Mouse (Mus musculus) spleen, adult 2 months (tissue): ENCODE measurements around the gene Brd3os. TPM values are rescaled to one million over a fixed set of nuclear protein-coding genes. Genes with fewer than 3 reads are reported as not detected.
A peak's percentile ranks its signal among the peaks of the same experiment; 100 is the strongest.

Experiments used
- DNase-seq, 2 experiments: peaks; one replicate each; pipeline versions ENCODE4 v3.0.0 to v3.0.0-alpha.2; 2012 to 2021; ENCODE audit warnings: low spot score in 2 of 2, low read depth in 1 of 2
- H3K27ac ChIP-seq: fragments of 200-500 bp; 2 replicates; pipeline ENCODE4 v1.5.1; 2012; ENCODE audit warnings: low read length, inconsistent platforms; ENCODE audit not compliant: insufficient read depth
- H3K27me3 ChIP-seq: fragments of 200-500 bp; 2 replicates; pipeline ENCODE4 v1.6.1; 2012; ENCODE audit warnings: mild to moderate bottlenecking, moderate library complexity, low read length, inconsistent platforms; ENCODE audit not compliant: control insufficient read depth, insufficient read depth
- H3K36me3 ChIP-seq: fragments of 200-500 bp; 2 replicates; pipeline ENCODE4 v1.6.1; 2012; ENCODE audit warnings: mild to moderate bottlenecking, low read length, inconsistent platforms; ENCODE audit not compliant: control insufficient read depth, insufficient read depth
- H3K4me1 ChIP-seq: fragments of 200-500 bp; 2 replicates; pipeline ENCODE4 v1.6.1; 2011; ENCODE audit warnings: inconsistent platforms; ENCODE audit not compliant: control insufficient read depth, insufficient read depth, insufficient read length
- H3K4me3 ChIP-seq: fragments of 200-500 bp; 2 replicates; pipeline ENCODE4 v1.5.1; 2011; ENCODE audit warnings: mild to moderate bottlenecking, inconsistent platforms; ENCODE audit not compliant: insufficient read depth, insufficient read length; ENCODE audit errors: extremely low read depth
- CTCF ChIP-seq: fragments of 200-500 bp; IDR thresholded peaks from 2 replicates; pipeline ENCODE4 v1.5.1; 2011; ENCODE audit warnings: mild to moderate bottlenecking, inconsistent platforms; ENCODE audit not compliant: insufficient read depth, insufficient read length, insufficient replicate concordance; ENCODE audit errors: extremely low read depth
- POLR2A ChIP-seq: fragments of 200-500 bp; IDR thresholded peaks from 2 replicates; pipeline ENCODE4 v1.6.1; 2011; ENCODE audit warnings: low read depth, low read length, inconsistent platforms
- WGBS: fragments of 180-500 bp; shearing (Covaris S2); methylation state at CpG from one replicate; pipeline ENCODE4 v1.1.7; 2018; 5-methylcytosine and 5-hydroxymethylcytosine counted together
- polyA plus RNA-seq: library from polyadenylated mRNA; depleted of rRNA; stranded (reverse); fragments of >200 nt; gene quantifications from 2 replicates; pipeline ENCODE4 v1.2.3, GENCODE M21; 2012

The Brd3os gene
- polyA plus RNA-seq, 1 experiment, result 1.8 TPM

- no peaks in the 10 kb centered on the region for H3K36me3 ChIP-seq
- no peak for DNase-seq
- no peak overlapping the region for H3K27ac ChIP-seq
- TF ChIP-seq CTCF, result no peak
- no peak for TF ChIP-seq POLR2A
- H3K4me1 ChIP-seq, result peaks cover 16% of the 10 kb centered on the region
- H3K27me3 ChIP-seq, result peaks cover 2% of the 10 kb centered on the region; the same call in 1 of the 2 replicates
- 87% methylated on average over 7 of the region's 7 CpGs for WGBS
- no peak overlapping the region for H3K4me3 ChIP-seq
Measured at GRCm38 (mm10) chr2:27430621-27431020, 11.5 kb upstream of the Brd3os start.

DNA sequence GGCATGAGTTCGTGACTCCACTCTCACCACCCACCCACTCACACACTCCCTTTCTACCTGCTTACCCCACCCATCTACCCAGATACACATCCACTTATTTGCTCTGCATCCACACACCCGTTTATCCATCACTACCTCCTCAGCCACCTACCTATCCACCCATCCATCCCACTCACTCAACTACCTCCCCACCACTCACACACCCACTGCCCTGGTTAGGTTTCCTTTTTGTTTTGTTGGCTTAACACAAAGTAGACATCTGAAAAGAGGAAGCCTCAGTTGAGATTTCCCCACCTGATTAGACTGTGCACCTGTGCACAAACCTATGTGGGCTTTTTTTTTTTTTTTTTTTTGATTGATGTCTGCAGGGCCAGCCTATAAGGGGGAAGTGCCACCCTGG, 9.5 kb upstream of the Brd3os start:
- 30% methylated on average over 2 of the region's 2 CpGs for WGBS
- H3K27me3 ChIP-seq, result no peaks in the 10 kb centered on the region
- no peaks in the 10 kb centered on the region for H3K36me3 ChIP-seq
- no peak overlapping the region for H3K27ac ChIP-seq
- no peak overlapping the region for H3K4me3 ChIP-seq
- DNase-seq, result no peak
- peaks cover 12% of the 10 kb centered on the region; the same call in 1 of the 2 replicates for H3K4me1 ChIP-seq
- no peak for TF ChIP-seq POLR2A
- TF ChIP-seq CTCF, result no peak

DNA sequence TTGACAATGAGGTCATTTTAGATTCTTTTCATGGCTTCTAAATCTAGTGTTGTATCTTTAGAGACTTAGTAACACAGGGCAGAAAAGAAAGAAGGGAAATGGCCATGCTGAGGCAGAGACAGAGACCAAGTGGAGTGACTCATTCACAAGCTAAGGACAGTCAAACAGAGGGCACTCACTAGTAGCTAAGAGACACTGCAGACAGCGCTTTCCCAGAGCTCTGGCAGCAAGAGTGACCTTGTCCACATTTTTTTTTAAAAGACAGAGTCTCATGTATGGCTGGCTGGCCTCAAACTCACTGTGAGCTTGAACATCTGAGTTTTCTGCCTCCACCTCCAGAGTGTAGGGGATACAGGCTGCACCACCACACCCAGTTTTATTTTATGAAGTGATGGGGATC, 4.2 kb upstream of the Brd3os start:
- no peaks in the 10 kb centered on the region for H3K27me3 ChIP-seq
- TF ChIP-seq CTCF, result no peak
- TF ChIP-seq POLR2A, result no peak
- H3K27ac ChIP-seq, result no peak overlapping the region
- no peaks in the 10 kb centered on the region for H3K36me3 ChIP-seq
- WGBS, result 84% methylated on average over 1 of the region's 1 CpGs
- H3K4me1 ChIP-seq, result peaks cover 21% of the 10 kb centered on the region
- no peak overlapping the region for H3K4me3 ChIP-seq
- no peak for DNase-seq

DNA sequence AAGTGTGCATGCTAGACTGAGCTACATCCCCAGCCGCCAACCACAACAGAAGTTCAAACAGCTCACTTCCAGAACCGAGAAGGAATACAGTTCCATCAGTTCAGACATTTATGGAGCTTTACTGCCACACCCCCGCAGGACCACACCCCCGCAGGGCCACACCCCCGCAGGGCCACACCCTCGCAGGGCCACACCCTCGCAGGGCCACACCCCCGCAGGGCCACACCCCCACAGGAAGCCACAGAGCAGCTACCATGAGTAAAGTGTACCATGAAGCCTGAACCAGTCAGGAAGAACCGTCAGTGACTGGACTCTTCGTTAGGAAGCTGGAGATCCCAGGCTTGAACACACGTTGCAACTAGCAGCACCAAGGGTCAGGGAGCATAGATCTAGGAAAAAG, 3.8 kb upstream of the Brd3os start:
- H3K4me3 ChIP-seq, result no peak overlapping the region
- peaks cover 21% of the 10 kb centered on the region for H3K4me1 ChIP-seq
- H3K27ac ChIP-seq, result no peak overlapping the region
- 11% methylated on average over 11 of the region's 11 CpGs for WGBS
- no peaks in the 10 kb centered on the region for H3K36me3 ChIP-seq
- TF ChIP-seq POLR2A (no peak), CTCF (no peak)
- peak in 1 of 2 experiments; percentile 33 for DNase-seq
- H3K27me3 ChIP-seq, result no peaks in the 10 kb centered on the region

DNA sequence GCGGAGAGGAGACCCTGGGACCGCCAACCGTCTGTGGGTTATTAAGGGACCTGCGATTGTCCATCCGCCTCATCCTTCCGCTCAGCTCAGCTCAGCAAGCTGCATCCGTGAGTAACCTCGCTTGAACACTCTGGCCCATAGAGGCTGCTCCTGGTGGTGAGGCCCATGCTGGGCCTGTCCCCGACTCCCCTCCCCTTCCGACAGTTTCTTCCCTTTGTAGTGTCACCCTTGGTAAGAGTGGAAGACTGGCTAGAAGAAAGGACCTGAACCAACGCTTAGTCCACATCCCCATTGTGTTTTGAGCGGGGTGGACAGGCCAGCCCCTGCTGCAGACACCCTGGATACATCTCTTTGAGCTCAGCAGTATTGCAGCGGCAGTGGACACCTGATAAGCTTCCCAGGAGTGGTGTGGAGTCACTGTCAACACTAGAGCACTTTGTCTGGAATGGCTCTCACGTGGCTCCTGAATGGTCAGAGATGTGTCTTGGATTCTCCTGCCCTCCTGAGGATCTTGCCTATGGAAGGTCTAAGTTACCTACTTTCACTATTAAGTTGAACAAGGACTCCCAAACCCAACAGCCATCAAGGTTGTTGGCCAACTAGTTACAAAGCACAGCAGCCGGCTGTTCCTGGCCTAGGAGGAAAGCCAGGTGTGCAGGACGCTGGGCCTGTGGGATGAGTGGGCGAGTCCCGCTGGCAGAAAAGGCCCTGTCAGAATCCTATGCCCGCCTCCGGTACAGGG, 755 bp downstream of the Brd3os start:
- WGBS, result 53% methylated on average over 20 of the region's 20 CpGs
- no peak overlapping the region for H3K27ac ChIP-seq
- TF ChIP-seq POLR2A (no peak), CTCF (no peak)
- H3K27me3 ChIP-seq, result no peaks in the 10 kb centered on the region
- H3K4me3 ChIP-seq, result peak overlapping the region; percentile 56; the same call in 1 of the 2 replicates
- peaks cover 6% of the 10 kb centered on the region for H3K36me3 ChIP-seq
- no peak for DNase-seq
- H3K4me1 ChIP-seq, result peaks cover 13% of the 10 kb centered on the region

DNA sequence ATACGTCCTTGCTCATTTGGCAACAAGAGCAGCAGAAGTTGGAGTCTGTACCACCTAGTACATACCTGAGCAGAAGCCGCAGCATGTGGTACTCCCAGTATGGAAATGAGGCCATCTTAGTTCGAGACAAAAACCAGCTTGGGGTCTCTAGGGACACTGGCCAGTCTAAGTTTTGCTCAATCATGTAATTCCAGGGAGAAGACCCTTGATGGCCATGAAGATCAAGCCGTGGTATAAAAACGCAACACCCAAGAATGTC, 1.3 kb downstream of the Brd3os start:
- TF ChIP-seq POLR2A (no peak), CTCF (no peak)
- WGBS, result 85% methylated on average over 5 of the region's 5 CpGs
- Histone ChIP-seq H3K36me3 (peaks cover 10% of the 10 kb centered on the region), H3K27ac (no peak overlapping the region), H3K4me1 (peaks cover 11% of the 10 kb centered on the region), H3K27me3 (no peaks in the 10 kb centered on the region), H3K4me3 (no peak overlapping the region)
- DNase-seq, result no peak

GRCm38 (mm10) chr2:27445910-27446309, 3.8 kb downstream of the Brd3os start:
- 91% methylated on average over 3 of the region's 3 CpGs for WGBS
- peaks cover 30% of the 10 kb centered on the region for H3K36me3 ChIP-seq
- no peak for DNase-seq

More at GRCm38 (mm10) chr2:27445910-27446309, 3.8 kb downstream of the Brd3os start:
- TF ChIP-seq POLR2A, result no peak
- TF ChIP-seq CTCF, result no peak
- Histone ChIP-seq H3K27ac (no peak overlapping the region), H3K4me1 (peaks cover 7% of the 10 kb centered on the region), H3K27me3 (no peaks in the 10 kb centered on the region), H3K4me3 (no peak overlapping the region)
